Mouse (Mus musculus) cortical plate, adult 2 months (tissue): Measurements from ENCODE around the gene Copa.

Experiments used
- CTCF ChIP-seq: fragments of 200-500 bp; IDR thresholded peaks from 2 replicates; pipeline ENCODE4 v1.5.1; 2011; ENCODE audit warnings: mild to moderate bottlenecking, control low read depth, low read length; ENCODE audit not compliant: insufficient read depth; ENCODE audit errors: extremely low read depth
- POLR2A ChIP-seq: fragments of 200-500 bp; IDR thresholded peaks from 2 replicates; pipeline ENCODE4 v1.6.1; 2011; ENCODE audit warnings: mild to moderate bottlenecking, low read length, control low read depth; ENCODE audit not compliant: insufficient read depth; ENCODE audit errors: extremely low read depth

GRCm38 (mm10) chr1:172060659-172061058 lies 21.7 kb upstream of the Copa start:
- TF ChIP-seq CTCF (no peak), POLR2A (no peak)
